Mouse (Mus musculus): ENCODE results near the gene Ube2d3. TPM values are rescaled to one million over a fixed set of nuclear protein-coding genes. Genes with fewer than 3 reads are reported as not detected.
"Not testable (repeated sequence)": the region's sequence is repeated elsewhere in the genome, so short reads cannot be mapped to it uniquely, and the experiment has no call there.

Ube2d3 gene
- polyA plus RNA-seq, 1 experiment from 2014 or later: 507 TPM

- Histone ChIP-seq H3K4me3 (peak within 1 kb of the TSS; percentile 78), H3K27me3 (ENCODE audit: insufficient read depth, poor library complexity, severe bottlenecking) (peaks cover 12% of the 10 kb centered on the region), H3K27ac (peak within 1 kb of the TSS; percentile 79), H3K9me3 (no peaks in the 10 kb centered on the region), H3K36me3 (no peaks in the 10 kb centered on the region), H3K4me1 (replicated peaks) (peaks cover 14% of the 10 kb centered on the region)
- DNase-seq (ENCODE audit: low spot score): peak; percentile 77
- whole genome bisulfite sequencing: 2% methylated on average over 48 of the region's 48 CpGs
These were observed 47.4 kb downstream of the Ube2d3 start, which contains the start of gene Manba for GRCm38 (mm10) chr3:135485128-135485899. Gene Manba (plus strand): TSS chr3:135485611.

- peaks cover 14% of the 10 kb centered on the region for H3K4me1 ChIP-seq (replicated peaks)
- H3K36me3 ChIP-seq: no peaks in the 10 kb centered on the region
- peak overlapping the region; percentile 79 for H3K27ac ChIP-seq
- WGBS: 26% methylated on average over 9 of the region's 9 CpGs
- H3K4me3 ChIP-seq: peak overlapping the region; percentile 78
- peaks cover 12% of the 10 kb centered on the region for H3K27me3 ChIP-seq (ENCODE audit: insufficient read depth, poor library complexity, severe bottlenecking)
- no peaks in the 10 kb centered on the region for H3K9me3 ChIP-seq
- no peak for DNase-seq (ENCODE audit: low spot score)
These were observed 47.9 kb downstream of the Ube2d3 start for GRCm38 (mm10) chr3:135485900-135486241.

GRCm38 (mm10) chr3:135486351-135486750 lies 48.4 kb downstream of the Ube2d3 start:
- Histone ChIP-seq H3K9me3 (no peaks in the 10 kb centered on the region), H3K4me1 (replicated peaks) (peaks cover 14% of the 10 kb centered on the region), H3K27ac (no peak overlapping the region), H3K36me3 (no peaks in the 10 kb centered on the region), H3K27me3 (ENCODE audit: insufficient read depth, poor library complexity, severe bottlenecking) (peaks cover 12% of the 10 kb centered on the region), H3K4me3 (peak overlapping the region; percentile 78; the same call in 1 of the 2 replicates)
- DNase-seq (ENCODE audit: low spot score): no peak
- WGBS: 84% methylated on average over 5 of the region's 5 CpGs

- Histone ChIP-seq H3K36me3 (no peaks in the 10 kb centered on the region), H3K27ac (no peak overlapping the region), H3K4me1 (replicated peaks) (peaks cover 14% of the 10 kb centered on the region), H3K27me3 (ENCODE audit: insufficient read depth, poor library complexity, severe bottlenecking) (peaks cover 12% of the 10 kb centered on the region), H3K9me3 (no peaks in the 10 kb centered on the region), H3K4me3 (no peak overlapping the region)
- WGBS: 93% methylated on average over 4 of the region's 4 CpGs
- no peak for DNase-seq (ENCODE audit: low spot score)
These were observed 49.9 kb downstream of the Ube2d3 start for GRCm38 (mm10) chr3:135487803-135488202.

- DNase-seq (ENCODE audit: low spot score): no peak
- peaks cover 5% of the 10 kb centered on the region; the same call in 1 of the 2 replicates for H3K27me3 ChIP-seq (ENCODE audit: insufficient read depth, poor library complexity, severe bottlenecking)
- H3K4me3 ChIP-seq: no peak overlapping the region
- H3K9me3 ChIP-seq: no peaks in the 10 kb centered on the region
- WGBS: 89% methylated on average over 5 of the region's 5 CpGs
- no peak overlapping the region for H3K27ac ChIP-seq
- peaks cover 13% of the 10 kb centered on the region for H3K4me1 ChIP-seq (replicated peaks)
- no peaks in the 10 kb centered on the region for H3K36me3 ChIP-seq
These were observed 52.0 kb downstream of the Ube2d3 start for GRCm38 (mm10) chr3:135489865-135490520.

GRCm38 (mm10) chr3:135491102-135491501 lies 53.2 kb downstream of the Ube2d3 start:
- H3K27me3 ChIP-seq (ENCODE audit: insufficient read depth, poor library complexity, severe bottlenecking): peaks cover 4% of the 10 kb centered on the region; the same call in 1 of the 2 replicates
- H3K9me3 ChIP-seq: no peaks in the 10 kb centered on the region
- no peaks in the 10 kb centered on the region for H3K36me3 ChIP-seq
- peaks cover 2% of the 10 kb centered on the region; the same call in 1 of the 2 replicates for H3K4me1 ChIP-seq (replicated peaks)
- WGBS: 89% methylated on average over 6 of the region's 6 CpGs
- no peak for DNase-seq (ENCODE audit: low spot score)
- H3K4me3 ChIP-seq: no peak overlapping the region
- no peak overlapping the region for H3K27ac ChIP-seq

- not testable (repeated sequence) for H3K27ac ChIP-seq; H3K4me1 ChIP-seq (replicated peaks); DNase-seq (ENCODE audit: low spot score); H3K9me3 ChIP-seq; H3K4me3 ChIP-seq; H3K36me3 ChIP-seq; H3K27me3 ChIP-seq (ENCODE audit: insufficient read depth, poor library complexity, severe bottlenecking)
- whole genome bisulfite sequencing: 90% methylated on average over 7 of the region's 7 CpGs
These were observed 55.4 kb downstream of the Ube2d3 start for GRCm38 (mm10) chr3:135493320-135493719.

GRCm38 (mm10) chr3:135497956-135498355 lies 60.0 kb downstream of the Ube2d3 start:
- not testable (repeated sequence) for H3K4me3 ChIP-seq; H3K27me3 ChIP-seq (ENCODE audit: insufficient read depth, poor library complexity, severe bottlenecking); H3K27ac ChIP-seq; H3K36me3 ChIP-seq; H3K9me3 ChIP-seq; DNase-seq (ENCODE audit: low spot score); H3K4me1 ChIP-seq (replicated peaks)
- WGBS: 87% methylated on average over 4 of the region's 4 CpGs

- no peak overlapping the region for H3K4me3 ChIP-seq
- no peak for DNase-seq (ENCODE audit: low spot score)
- 90% methylated on average over 5 of the region's 5 CpGs for WGBS
- H3K36me3 ChIP-seq: no peaks in the 10 kb centered on the region
- H3K27me3 ChIP-seq (ENCODE audit: insufficient read depth, poor library complexity, severe bottlenecking): no peaks in the 10 kb centered on the region
- no peak overlapping the region for H3K27ac ChIP-seq
- H3K9me3 ChIP-seq: peaks cover 3% of the 10 kb centered on the region; the same call in 1 of the 2 replicates
- no peaks in the 10 kb centered on the region for H3K4me1 ChIP-seq (replicated peaks)
These were observed 60.9 kb downstream of the Ube2d3 start for GRCm38 (mm10) chr3:135498891-135499290.

- no peaks in the 10 kb centered on the region for H3K4me1 ChIP-seq (replicated peaks)
- no peaks in the 10 kb centered on the region for H3K27me3 ChIP-seq (ENCODE audit: insufficient read depth, poor library complexity, severe bottlenecking)
- H3K4me3 ChIP-seq: no peak overlapping the region
- H3K27ac ChIP-seq: no peak overlapping the region
- no peak for DNase-seq (ENCODE audit: low spot score)
- no peaks in the 10 kb centered on the region; the same call in 1 of the 2 replicates for H3K9me3 ChIP-seq
- no peaks in the 10 kb centered on the region for H3K36me3 ChIP-seq
- WGBS: 88% methylated on average over 5 of the region's 5 CpGs
These were observed 65.2 kb downstream of the Ube2d3 start for GRCm38 (mm10) chr3:135503160-135503559.

GRCm38 (mm10) chr3:135505369-135505909 lies 67.5 kb downstream of the Ube2d3 start:
- DNase-seq (ENCODE audit: low spot score): peak; percentile 36
- Histone ChIP-seq H3K4me1 (replicated peaks) (no peaks in the 10 kb centered on the region), H3K27ac (no peak overlapping the region), H3K36me3 (no peaks in the 10 kb centered on the region), H3K9me3 (no peaks in the 10 kb centered on the region), H3K27me3 (ENCODE audit: insufficient read depth, poor library complexity, severe bottlenecking) (no peaks in the 10 kb centered on the region), H3K4me3 (no peak overlapping the region)
- 61% methylated on average over 10 of the region's 10 CpGs for WGBS

GRCm38 (mm10) chr3:135505916-135506482 lies 68.0 kb downstream of the Ube2d3 start:
- no peak for DNase-seq (ENCODE audit: low spot score)
- Histone ChIP-seq H3K27ac (no peak overlapping the region), H3K4me1 (replicated peaks) (no peaks in the 10 kb centered on the region), H3K9me3 (no peaks in the 10 kb centered on the region), H3K36me3 (no peaks in the 10 kb centered on the region), H3K27me3 (ENCODE audit: insufficient read depth, poor library complexity, severe bottlenecking) (no peaks in the 10 kb centered on the region), H3K4me3 (no peak overlapping the region)
- 86% methylated on average over 13 of the region's 13 CpGs for WGBS

GRCm38 (mm10) chr3:135507506-135507905 lies 69.6 kb downstream of the Ube2d3 start:
- Histone ChIP-seq H3K27me3 (ENCODE audit: insufficient read depth, poor library complexity, severe bottlenecking) (no peaks in the 10 kb centered on the region), H3K9me3 (no peaks in the 10 kb centered on the region), H3K36me3 (no peaks in the 10 kb centered on the region), H3K4me3 (no peak overlapping the region), H3K4me1 (replicated peaks) (no peaks in the 10 kb centered on the region), H3K27ac (no peak overlapping the region)
- 94% methylated on average over 7 of the region's 7 CpGs for WGBS
- no peak for DNase-seq (ENCODE audit: low spot score)

All from hindbrain, embryonic 10.5 days (tissue).